Mouse (Mus musculus) inflammation-experienced regulatory T-cells, adult 16 weeks (primary cell): Measurements from ENCODE around the gene Garem2. TPM values are rescaled to one million over a fixed set of nuclear protein-coding genes. Genes with fewer than 3 reads are reported as not detected.

Source experiments
- polyA plus RNA-seq: library from polyadenylated mRNA; unstranded; fragments of 100-300 nt; shearing (Covaris generic); gene quantifications from one replicate; pipeline ENCODE4 v1.2.1, GENCODE M21; 2017

Gene Garem2
- polyA plus RNA-seq, result not detected

DNA sequence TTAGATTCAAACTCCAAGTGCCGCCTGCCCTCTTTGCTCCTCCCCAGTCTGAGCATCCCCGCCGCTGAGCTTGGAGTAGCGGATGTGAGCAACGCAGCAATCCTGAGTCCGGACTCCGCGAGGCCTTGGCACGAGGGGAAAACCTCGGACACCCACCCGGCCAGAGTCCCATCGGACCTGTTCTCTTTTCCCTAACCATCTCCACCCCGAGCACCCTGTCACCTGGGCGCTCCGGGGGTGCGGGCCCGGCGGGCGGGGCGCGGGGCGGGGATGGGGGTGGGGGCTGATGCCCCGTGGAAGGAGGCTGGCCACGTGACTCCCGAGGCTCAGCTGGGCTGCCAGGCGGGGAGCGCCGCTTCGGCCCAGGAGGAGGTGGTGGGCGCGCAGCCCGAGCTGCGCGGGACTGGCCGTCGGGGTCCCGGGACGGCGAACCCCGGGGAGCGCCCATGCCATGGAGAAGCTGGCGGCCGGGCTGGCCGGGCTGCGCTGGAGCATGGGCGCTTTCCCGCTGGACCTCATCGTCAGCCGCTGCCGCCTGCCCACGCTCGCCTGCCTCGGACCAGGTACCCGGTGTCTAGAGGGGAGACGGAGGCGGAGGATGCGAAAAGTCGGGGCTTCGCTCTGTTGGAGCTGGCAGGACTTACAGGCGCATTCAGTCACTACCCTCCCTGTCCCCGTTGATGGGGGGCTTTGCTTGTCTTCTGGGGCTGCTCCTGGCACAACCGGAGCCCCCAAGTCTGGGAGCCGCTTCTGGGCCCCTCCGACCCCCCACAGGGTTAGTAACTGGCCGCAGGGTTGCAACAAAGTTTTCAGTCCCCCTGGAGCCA, at the start of gene Garem2:
Gene Garem2 (plus strand): TSS at position 321 of the 827 bp plus-strand sequence.

DNA sequence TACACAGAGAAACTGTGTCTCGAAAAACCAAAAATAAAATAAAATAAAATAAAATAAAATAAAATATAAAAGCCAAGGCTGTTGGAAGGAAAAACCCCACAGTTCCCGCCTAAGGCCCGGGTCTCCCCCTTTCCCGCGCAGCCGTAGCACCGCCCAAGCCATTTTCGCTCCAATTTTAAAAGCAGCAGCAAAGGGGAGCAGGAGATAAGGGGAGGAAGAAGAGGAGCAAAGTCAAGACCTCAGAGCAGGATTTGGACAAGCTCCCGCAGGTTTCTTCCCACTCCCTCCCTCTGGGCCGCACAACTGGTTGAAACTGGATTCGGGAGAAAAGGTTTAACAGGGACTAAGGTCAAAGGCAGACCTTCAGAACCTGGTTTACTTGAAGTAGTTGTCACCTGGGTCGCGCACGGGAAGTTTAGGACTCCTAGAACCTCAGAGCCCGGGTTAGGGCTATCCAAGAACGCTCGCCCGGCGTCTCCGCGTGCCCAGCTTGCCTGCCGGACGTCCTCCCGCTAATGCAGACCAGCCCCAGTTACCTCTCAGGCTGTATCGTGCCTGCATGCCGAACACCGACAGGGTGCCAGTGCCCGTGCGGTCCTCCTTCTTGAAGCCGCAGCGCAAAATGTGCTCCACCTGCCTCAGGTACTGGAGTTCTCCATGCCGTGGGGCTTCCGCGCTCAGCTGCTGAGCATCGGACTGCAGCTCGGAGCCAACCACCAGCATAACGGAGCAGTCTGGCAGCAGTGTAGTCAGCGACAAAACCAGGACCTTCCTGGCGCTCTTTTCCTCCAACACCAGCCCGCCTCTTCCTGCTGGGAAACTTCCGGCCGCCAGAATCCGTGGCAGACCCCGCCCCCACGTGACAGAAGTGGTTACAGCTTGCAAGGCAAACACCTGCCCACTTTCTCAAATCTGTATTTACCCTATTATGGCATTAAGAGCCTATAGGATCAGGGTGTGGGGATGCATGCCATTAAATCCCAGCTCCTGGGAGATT, 31.8 kb upstream of the Garem2 start, which contains the start of gene Tyms:
Gene Tyms (minus strand): TSS at position 793 of the 997 bp plus-strand sequence.

DNA sequence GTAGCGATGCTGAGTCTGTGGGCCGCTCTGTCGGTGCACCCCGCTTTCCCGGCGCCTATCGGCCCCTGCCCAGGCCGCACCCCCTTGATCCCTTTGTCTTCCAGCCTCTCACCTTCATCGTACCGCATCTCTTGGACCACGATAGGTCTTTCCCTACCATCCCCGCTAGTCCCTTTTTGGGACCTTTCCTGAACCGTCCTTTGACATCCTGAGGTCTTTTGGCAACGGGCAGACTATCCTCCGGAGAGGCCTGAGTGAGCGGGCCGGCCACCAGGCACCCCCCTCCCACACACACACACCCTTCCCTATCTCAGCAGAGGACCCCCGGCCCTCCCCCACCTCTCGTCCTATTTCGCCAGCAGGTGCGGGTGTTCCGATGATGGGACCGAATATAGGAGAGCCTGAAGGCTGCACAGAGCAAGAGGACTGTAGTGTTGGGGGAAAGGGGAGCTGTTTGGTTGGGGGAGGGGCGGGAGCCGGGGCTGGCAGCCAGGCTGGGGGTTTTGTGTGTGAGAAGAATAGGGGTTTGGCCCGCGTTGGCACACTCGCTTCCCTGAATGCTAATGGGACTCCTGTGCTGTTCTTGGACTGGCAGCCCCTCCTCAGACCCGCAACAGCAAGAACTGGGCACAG, 823 bp downstream of the Garem2 start, which contains the start of gene 3110082J24Rik:
Gene 3110082J24Rik (minus strand): TSS at position 419 of the 633 bp plus-strand sequence.

GRCm38 (mm10) chr5:30154474-30155394, 49.8 kb downstream of the Garem2 start, which contains the start of the genes Hadha and Hadhb:
Hadha (minus strand) TSS chr5:30155162.
Hadhb (plus strand) TSS chr5:30155248.

Other genes with a start within 250 kb of the Garem2 start
- 0.74 TPM for gene Il6, start 92.0 kb upstream of the Garem2 start, polyA plus RNA-seq
- gene Tyms, start 31.5 kb upstream of the Garem2 start, polyA plus RNA-seq, result 57.7 TPM
- gene 3110082J24Rik, start 925 bp downstream of the Garem2 start, polyA plus RNA-seq, result not detected
- 120 TPM for gene Hadha, start 50.0 kb downstream of the Garem2 start, polyA plus RNA-seq
- gene Hadhb, start 50.1 kb downstream of the Garem2 start, polyA plus RNA-seq, result 239 TPM
- not detected for gene Adgrf3, start 100.6 kb downstream of the Garem2 start, polyA plus RNA-seq
- 26.5 TPM for gene Selenoi, start 127.4 kb downstream of the Garem2 start, polyA plus RNA-seq
- gene Drc1, start 176.2 kb downstream of the Garem2 start, polyA plus RNA-seq, result 1.0 TPM